Mouse (Mus musculus): ENCODE data around the gene Insl6.

The Insl6 gene

GRCm38 (mm10) chr19:29354895-29355877 is 30.0 kb upstream of the Insl6 start:
- no peak for DNase-seq (ENCODE audit: low read depth, low spot score)

GRCm38 (mm10) chr19:29350991-29351390 is 25.8 kb upstream of the Insl6 start:
- DNase-seq (ENCODE audit: low read depth, low spot score) = no peak

GRCm38 (mm10) chr19:29345636-29346035 is 20.5 kb upstream of the Insl6 start:
- DNase-seq (ENCODE audit: low read depth, low spot score) = no peak

- DNase-seq (ENCODE audit: low read depth, low spot score) = no peak
These were observed 19.7 kb upstream of the Insl6 start for GRCm38 (mm10) chr19:29344868-29345267.

GRCm38 (mm10) chr19:29342281-29342680 is 17.1 kb upstream of the Insl6 start:
- DNase-seq (ENCODE audit: low read depth, low spot score) = no peak

- DNase-seq (ENCODE audit: low read depth, low spot score) = no peak
These were observed 15.9 kb upstream of the Insl6 start for GRCm38 (mm10) chr19:29341029-29341428.

- no peak for DNase-seq (ENCODE audit: low read depth, low spot score)
These were observed 11.5 kb upstream of the Insl6 start for GRCm38 (mm10) chr19:29336624-29337023.

GRCm38 (mm10) chr19:29334068-29334745 is 9.1 kb upstream of the Insl6 start, which contains the start of gene Rln1:
Rln1 (minus strand) TSS chr19:29334670.
- DNase-seq (ENCODE audit: low read depth, low spot score) = no peak

GRCm38 (mm10) chr19:29326822-29327552 is 1.8 kb upstream of the Insl6 start:
- DNase-seq (ENCODE audit: low read depth, low spot score) = no peak

- no peak for DNase-seq (ENCODE audit: low read depth, low spot score)
These were observed 1.2 kb upstream of the Insl6 start for GRCm38 (mm10) chr19:29326396-29326795.

GRCm38 (mm10) chr19:29325852-29326180 is 660 bp upstream of the Insl6 start:
- DNase-seq (ENCODE audit: low read depth, low spot score) = no peak

- no peak for DNase-seq (ENCODE audit: low read depth, low spot score)
These were observed 1.6 kb downstream of the Insl6 start for GRCm38 (mm10) chr19:29323416-29324049.

- no peak for DNase-seq (ENCODE audit: low read depth, low spot score)
These were observed 12.5 kb downstream of the Insl6 start for GRCm38 (mm10) chr19:29312661-29313060.

GRCm38 (mm10) chr19:29311791-29312190 is 13.4 kb downstream of the Insl6 start:
- no peak for DNase-seq (ENCODE audit: low read depth, low spot score)

GRCm38 (mm10) chr19:29308832-29309231 is 16.3 kb downstream of the Insl6 start:
- DNase-seq (ENCODE audit: low read depth, low spot score) = no peak

GRCm38 (mm10) chr19:29302119-29302518 is 23.0 kb downstream of the Insl6 start:
- no peak for DNase-seq (ENCODE audit: low read depth, low spot score)

GRCm38 (mm10) chr19:29300919-29301318 is 24.2 kb downstream of the Insl6 start:
- no peak for DNase-seq (ENCODE audit: low read depth, low spot score)

- DNase-seq (ENCODE audit: low read depth, low spot score) = no peak
These were observed 27.8 kb downstream of the Insl6 start for GRCm38 (mm10) chr19:29297366-29297765.

GRCm38 (mm10) chr19:29296166-29296565 is 29.0 kb downstream of the Insl6 start:
- DNase-seq (ENCODE audit: low read depth, low spot score) = no peak

- DNase-seq (ENCODE audit: low read depth, low spot score) = no peak
These were observed 30.4 kb downstream of the Insl6 start for GRCm38 (mm10) chr19:29294756-29295155.

- no peak for DNase-seq (ENCODE audit: low read depth, low spot score)
These were observed 32.6 kb downstream of the Insl6 start for GRCm38 (mm10) chr19:29292546-29292945.

GRCm38 (mm10) chr19:29291532-29291931 is 33.6 kb downstream of the Insl6 start:
- DNase-seq (ENCODE audit: low read depth, low spot score) = no peak

Data from WW6 (cell line).